Mouse (Mus musculus) kidney, adult 8-10 months (tissue): Measurements from ENCODE around the gene Lrp2.

Source experiments
- DNase-seq, 2 experiments: peaks; one replicate each; pipeline ENCODE4 v3.0.0; 2022

The Lrp2 gene

DNA sequence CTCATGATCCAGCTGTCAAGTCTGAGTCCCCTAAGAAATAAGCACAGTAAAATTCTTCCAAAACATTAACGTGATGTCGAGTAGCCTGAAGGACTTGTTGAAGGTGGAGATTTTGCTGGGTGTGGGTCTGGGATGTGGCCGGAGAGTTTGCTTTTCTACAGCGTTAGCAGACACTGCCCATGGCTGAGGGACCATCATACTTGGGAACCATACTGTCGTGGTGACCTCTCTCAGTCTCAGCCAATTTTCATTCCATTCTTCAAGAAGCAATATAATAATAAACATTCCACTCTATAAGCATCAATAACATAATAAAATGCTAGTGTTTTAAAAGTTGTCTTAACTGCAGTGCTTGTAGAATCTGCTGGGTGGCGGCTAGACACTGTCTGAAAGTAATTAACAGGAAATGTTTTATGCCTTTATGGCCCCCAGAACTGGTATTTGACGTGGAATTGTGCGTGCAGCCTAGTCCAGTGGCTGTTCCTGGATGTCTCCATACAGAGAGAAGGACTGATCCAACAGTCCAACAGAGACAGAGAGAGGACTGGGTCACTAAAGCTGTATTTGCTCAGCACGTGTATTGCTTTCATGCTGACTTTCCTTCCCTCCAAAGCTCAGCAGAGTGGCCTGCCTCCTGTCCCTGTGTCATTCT, 190.1 kb downstream of the Lrp2 start:
- no peak for DNase-seq

DNA sequence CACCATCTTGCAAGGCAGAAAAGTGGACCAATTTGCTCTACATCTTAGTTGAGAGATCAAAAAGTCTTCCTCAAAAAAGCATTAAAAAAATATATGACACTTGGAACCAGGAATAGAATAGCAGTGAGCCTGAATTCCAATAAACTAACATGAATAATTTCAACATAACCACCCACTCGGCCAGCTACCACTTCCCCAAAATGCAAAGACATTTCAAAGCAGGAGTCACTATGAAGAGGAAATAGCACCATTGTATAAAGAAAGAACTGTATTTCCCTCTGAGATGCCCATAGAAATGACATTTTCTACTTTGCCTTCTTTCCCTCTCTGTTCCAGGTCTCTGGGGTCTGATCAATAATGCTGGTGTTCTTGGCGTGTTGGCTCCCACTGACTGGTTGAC, 191.9 kb downstream of the Lrp2 start:
- DNase-seq: no peak

DNA sequence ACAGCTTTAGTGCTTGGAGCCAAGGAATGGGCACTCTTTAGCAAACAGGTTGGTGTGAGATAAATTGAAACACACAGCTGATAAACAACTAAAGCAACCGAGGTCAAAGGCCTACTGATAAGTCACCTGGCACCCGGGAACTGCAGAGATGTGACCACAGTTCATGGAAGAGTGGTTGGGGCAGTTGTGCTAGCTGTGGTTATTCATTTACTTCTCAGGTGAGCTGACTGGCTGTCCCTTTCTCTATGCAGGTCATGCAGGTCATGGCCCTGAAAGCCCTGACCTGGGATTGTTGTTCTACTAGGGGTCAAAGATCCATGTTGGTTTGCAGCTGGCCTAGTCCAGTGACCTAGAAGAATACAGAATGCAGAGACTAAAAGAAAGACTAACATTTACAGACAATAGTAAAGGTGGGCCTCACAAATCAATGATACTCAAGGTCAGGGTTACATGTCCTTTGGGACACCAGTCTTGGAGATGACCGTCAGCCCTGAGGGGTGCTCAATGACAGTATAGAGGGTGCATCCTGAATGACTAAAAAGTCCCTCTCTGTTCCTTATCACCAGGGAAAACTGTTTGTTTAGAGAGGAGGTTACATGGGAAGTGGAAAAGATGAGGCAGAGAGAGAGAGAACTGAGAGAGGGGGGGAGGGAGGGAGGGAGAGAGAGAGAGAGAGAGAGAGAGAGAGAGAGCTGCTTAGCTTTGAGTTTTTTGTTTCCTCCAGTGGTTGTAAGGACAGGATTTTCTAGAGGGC, 199.6 kb downstream of the Lrp2 start:
- peak; percentile 37 to 44 for DNase-seq

DNA sequence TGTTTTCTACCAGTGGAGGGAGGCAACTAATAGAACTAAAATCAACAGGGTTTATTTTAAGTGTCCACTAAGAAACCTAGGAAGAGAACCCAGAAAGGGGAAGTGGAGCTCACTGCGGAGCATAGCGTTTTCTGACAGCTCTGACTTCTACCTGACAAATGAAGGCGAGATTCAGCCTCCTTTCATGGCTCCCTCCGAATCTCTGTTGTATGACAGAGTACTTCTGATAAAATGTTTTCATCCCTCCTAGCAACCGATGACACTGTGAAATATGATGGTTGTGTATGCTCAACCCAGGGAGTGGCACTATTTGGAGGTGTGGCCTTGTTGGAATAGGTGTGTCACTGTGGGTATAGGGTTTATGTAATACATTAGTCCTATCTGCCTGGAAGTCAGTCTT, 203.0 kb downstream of the Lrp2 start:
- no peak for DNase-seq

DNA sequence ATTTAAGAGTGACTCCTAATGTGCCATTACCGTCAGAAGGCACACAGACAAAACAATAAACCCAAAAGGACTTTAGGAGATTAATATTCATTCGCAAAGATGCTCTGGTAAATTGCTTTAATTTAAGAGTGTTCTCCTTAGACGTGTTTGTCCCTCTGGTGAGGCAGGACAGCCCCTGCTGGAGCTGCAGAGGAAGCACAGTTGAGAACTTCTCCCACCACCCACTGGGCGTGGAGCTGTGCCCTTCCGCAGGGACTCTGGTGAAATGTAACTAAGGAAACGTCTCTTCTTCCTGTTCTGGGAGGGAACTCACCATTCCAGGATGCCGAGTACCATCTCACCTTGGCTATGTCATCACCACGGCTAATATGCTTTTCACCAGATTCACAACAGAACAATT, 204.1 kb downstream of the Lrp2 start:
- DNase-seq: no peak

DNA sequence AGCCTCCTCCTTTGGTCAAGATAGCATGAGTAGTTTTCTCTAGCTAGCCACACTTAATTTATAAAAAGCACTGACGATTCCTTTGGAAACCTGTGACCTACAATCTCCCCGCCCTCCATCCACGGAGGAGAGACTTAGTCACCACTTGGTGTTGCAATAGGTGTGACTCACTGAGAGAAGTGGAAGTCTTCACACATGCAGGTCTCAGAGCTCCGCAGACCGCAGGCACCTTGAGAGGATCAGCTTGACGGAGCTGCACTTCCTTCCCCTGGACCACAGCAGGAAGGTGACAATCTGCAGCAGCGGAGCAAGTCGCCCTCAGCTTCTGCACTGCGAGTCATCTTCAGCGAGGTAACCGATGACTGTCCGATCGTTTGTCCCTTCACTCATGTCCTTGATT, 205.6 kb downstream of the Lrp2 start, which contains the start of gene Dhrs9:
Gene Dhrs9, plus strand, starts transcription at position 165 of the 400 bp plus-strand sequence.
- DNase-seq: no peak

DNA sequence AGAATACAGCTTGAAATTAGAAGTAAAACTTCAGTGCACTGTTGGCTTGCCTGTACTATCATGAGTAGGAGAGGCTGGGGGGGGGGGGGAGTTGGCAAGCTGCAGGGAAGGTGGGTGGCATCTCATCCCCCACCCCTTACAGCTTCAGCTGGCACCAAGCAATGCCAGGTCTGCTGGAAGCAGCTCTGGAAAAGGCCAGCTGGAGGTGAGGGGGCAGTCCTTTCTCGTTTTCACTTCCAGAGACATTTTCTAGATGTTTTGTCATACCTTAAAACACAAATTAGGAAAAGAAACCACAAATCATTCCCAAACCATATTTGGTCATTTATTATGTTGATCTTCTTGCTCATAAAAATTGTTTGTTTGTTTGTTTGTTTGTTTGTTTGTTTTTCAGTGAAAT, 206.1 kb downstream of the Lrp2 start:
- no peak for DNase-seq

DNA sequence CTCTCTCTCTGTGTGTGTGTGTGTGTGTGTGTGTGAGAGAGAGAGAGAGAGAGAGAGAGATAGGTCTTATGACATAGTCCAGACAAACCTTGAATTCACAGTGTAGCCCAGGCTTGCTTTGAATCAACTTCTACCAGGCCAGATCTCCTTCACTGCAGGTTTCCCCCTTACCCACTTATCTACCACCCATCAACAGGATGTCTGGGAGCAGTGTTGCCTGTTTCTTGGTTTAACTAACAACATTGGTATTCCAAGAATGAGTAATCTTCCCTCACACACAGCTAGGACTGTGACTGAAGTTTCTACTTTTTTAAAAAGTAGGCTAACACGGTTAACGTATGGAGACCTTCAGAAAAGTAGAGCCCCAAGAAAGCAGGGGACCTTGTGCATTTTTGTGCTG, 209.1 kb downstream of the Lrp2 start:
- DNase-seq: no peak
